Mouse (Mus musculus) stomach, embryonic 14.5 days (tissue): Measurements from ENCODE around the gene Wipf1. TPM values are rescaled to one million over a fixed set of nuclear protein-coding genes. Genes with fewer than 3 reads are reported as not detected.
A peak's percentile ranks its signal among the peaks of the same experiment; 100 is the strongest.

Experiments used
- ATAC-seq: fragments of 200-750 bp; cut with Nextera tagmentation; 2 replicates; pipeline ENCODE4 v1.8.0; 2017; ENCODE audit warnings: low read depth, moderate TSS enrichment; ENCODE audit not compliant: insufficient number of reproducible peaks, insufficient read depth, low FRiP score
- H3K27ac ChIP-seq: fragments of 300-500 bp; sonication (generic); 2 replicates; pipeline ENCODE4 v1.5.1; 2014; ENCODE audit warnings: mild to moderate bottlenecking, low read length, moderate library complexity, mixed read lengths
- H3K27me3 ChIP-seq: fragments of 300-500 bp; sonication (generic); 2 replicates; pipeline ENCODE4 v1.6.1; 2014; ENCODE audit warnings: low read length, control low read depth, mixed read lengths; ENCODE audit not compliant: control insufficient read depth, insufficient read depth
- H3K36me3 ChIP-seq: fragments of 300-500 bp; sonication (generic); 2 replicates; pipeline ENCODE4 v1.6.1; 2014; ENCODE audit warnings: mild to moderate bottlenecking, control low read depth, low read length, moderate library complexity, mixed read lengths; ENCODE audit not compliant: control insufficient read depth, insufficient read depth
- H3K4me1 ChIP-seq: fragments of 300-500 bp; sonication (generic); 2 replicates; pipeline ENCODE4 v1.6.1; 2014; ENCODE audit warnings: low read length, control low read depth, mixed read lengths; ENCODE audit not compliant: control insufficient read depth, insufficient read depth
- H3K4me2 ChIP-seq: fragments of 300-500 bp; sonication (generic); replicated peaks from 2 replicates; pipeline ENCODE4 v1.6.1; 2014; ENCODE audit warnings: low read depth, low read length, control low read depth
- H3K4me3 ChIP-seq: fragments of 300-500 bp; sonication (generic); 2 replicates; pipeline ENCODE4 v1.5.1; 2014; ENCODE audit warnings: low read depth, low read length, control low read depth
- H3K9ac ChIP-seq: fragments of 300-500 bp; sonication (generic); replicated peaks from 2 replicates; pipeline ENCODE4 v1.6.1; 2014; ENCODE audit warnings: low read depth, mild to moderate bottlenecking, control low read depth, low read length, moderate library complexity, mixed read lengths
- H3K9me3 ChIP-seq: fragments of 300-500 bp; sonication (generic); 2 replicates; pipeline ENCODE4 v1.6.1; 2016; ENCODE audit warnings: low read depth, low read length, control low read depth; ENCODE audit not compliant: control insufficient read depth
- WGBS: fragments of 180-500 bp; shearing (Covaris S2); extraction: QIAGEN DNeasy Blood & Tissue Kit; methylation state at CpG from one replicate; pipeline ENCODE4 v1.1.7; 2014; 5-methylcytosine and 5-hydroxymethylcytosine counted together
- polyA plus RNA-seq: library from polyadenylated mRNA; unstranded; fragments of >200 nt; fragmentation: Nextera tagmentation; extraction: Ambion mirVana; gene quantifications from 2 replicates; pipeline ENCODE4 v1.2.1, GENCODE M21; 2014

The Wipf1 gene
- polyA plus RNA-seq, 1 experiment from 2014 or later = 12.0 TPM

- 80% methylated on average over 15 of the region's 15 CpGs for WGBS
- H3K4me3 ChIP-seq = no peak overlapping the region
These were observed 6.7 kb upstream of the Wipf1 start for GRCm38 (mm10) chr2:73536091-73536783.

GRCm38 (mm10) chr2:73534720-73535119 is 5.2 kb upstream of the Wipf1 start:
- Histone ChIP-seq H3K27ac (no peak overlapping the region), H3K4me1 (no peaks in the 10 kb centered on the region), H3K9ac (no peak overlapping the region), H3K27me3 (no peaks in the 10 kb centered on the region), H3K4me2 (no peak overlapping the region), H3K4me3 (no peak overlapping the region), H3K36me3 (no peaks in the 10 kb centered on the region), H3K9me3 (no peaks in the 10 kb centered on the region)
- ATAC-seq = no peak
- 83% methylated on average over 10 of the region's 10 CpGs for WGBS

More at GRCm38 (mm10) chr2:73536091-73536783, 6.7 kb upstream of the Wipf1 start:
- Histone ChIP-seq H3K4me1 (peaks cover 6% of the 10 kb centered on the region; the same call in 1 of the 2 replicates), H3K9me3 (no peaks in the 10 kb centered on the region), H3K9ac (no peak overlapping the region), H3K4me2 (no peak overlapping the region), H3K36me3 (no peaks in the 10 kb centered on the region), H3K27me3 (no peaks in the 10 kb centered on the region), H3K27ac (no peak overlapping the region)
- no peak for ATAC-seq

DNA sequence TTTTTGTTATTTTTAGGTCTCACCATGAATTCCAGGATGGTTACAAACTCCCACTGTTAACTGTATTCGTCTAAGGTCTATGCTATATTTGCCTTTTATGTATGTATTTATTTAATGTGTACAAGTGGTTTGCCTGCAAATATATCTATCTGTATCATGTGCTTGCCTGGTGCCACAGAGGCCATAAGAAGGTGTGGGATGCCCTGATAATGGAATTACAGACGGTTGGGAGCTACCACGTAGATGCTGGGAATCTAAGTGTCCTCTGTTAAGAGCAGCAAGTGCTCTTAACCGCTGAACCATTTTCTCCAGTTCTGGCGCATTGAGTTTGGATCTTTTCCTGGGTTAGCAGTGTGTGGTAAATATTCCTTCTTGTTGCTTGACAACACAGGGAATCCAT is 953 bp upstream of the Wipf1 start:
- no peak overlapping the region for H3K4me2 ChIP-seq
- no peaks in the 10 kb centered on the region for H3K9me3 ChIP-seq
- no peak overlapping the region for H3K4me3 ChIP-seq
- H3K27ac ChIP-seq = no peak overlapping the region
- no peak for ATAC-seq
- WGBS = 74% methylated on average over 5 of the region's 5 CpGs
- H3K27me3 ChIP-seq = no peaks in the 10 kb centered on the region
- H3K9ac ChIP-seq = no peak overlapping the region
- H3K4me1 ChIP-seq = no peaks in the 10 kb centered on the region; the same call in 1 of the 2 replicates
- no peaks in the 10 kb centered on the region for H3K36me3 ChIP-seq

- H3K27ac ChIP-seq = peak overlapping the region; percentile 79
- peak; percentile 35 for ATAC-seq
- WGBS = 2% methylated on average over 59 of the region's 59 CpGs
- no peaks in the 10 kb centered on the region for H3K36me3 ChIP-seq
- no peaks in the 10 kb centered on the region; the same call in 1 of the 2 replicates for H3K4me1 ChIP-seq
- H3K27me3 ChIP-seq = no peaks in the 10 kb centered on the region
- no peaks in the 10 kb centered on the region for H3K9me3 ChIP-seq
- peak overlapping the region; percentile 78 for H3K9ac ChIP-seq
- H3K4me3 ChIP-seq = peak overlapping the region; percentile 89
- H3K4me2 ChIP-seq = peak overlapping the region; percentile 83
These were observed 798 bp downstream of the Wipf1 start for GRCm38 (mm10) chr2:73528516-73529355.

- no peak for ATAC-seq
- Histone ChIP-seq H3K27ac (no peak overlapping the region), H3K4me1 (peaks cover 1% of the 10 kb centered on the region; the same call in 1 of the 2 replicates), H3K9me3 (no peaks in the 10 kb centered on the region), H3K36me3 (no peaks in the 10 kb centered on the region), H3K27me3 (no peaks in the 10 kb centered on the region), H3K9ac (0 out of 2 replicates have a peak overlapping the region, but pooled peaks have one; percentile 29), H3K4me3 (peak overlapping the region; percentile 89; the same call in 1 of the 2 replicates), H3K4me2 (peak overlapping the region; percentile 83)
- WGBS = 70% methylated on average over 11 of the region's 11 CpGs
These were observed 1.6 kb downstream of the Wipf1 start for GRCm38 (mm10) chr2:73527956-73528355.

GRCm38 (mm10) chr2:73526691-73527090 is 2.8 kb downstream of the Wipf1 start:
- Histone ChIP-seq H3K9ac (no peak overlapping the region), H3K27me3 (no peaks in the 10 kb centered on the region), H3K4me2 (no peak overlapping the region), H3K4me1 (peaks cover 12% of the 10 kb centered on the region), H3K9me3 (no peaks in the 10 kb centered on the region), H3K27ac (no peak overlapping the region), H3K36me3 (no peaks in the 10 kb centered on the region), H3K4me3 (no peak overlapping the region)
- 71% methylated on average over 9 of the region's 9 CpGs for WGBS
- ATAC-seq = no peak

DNA sequence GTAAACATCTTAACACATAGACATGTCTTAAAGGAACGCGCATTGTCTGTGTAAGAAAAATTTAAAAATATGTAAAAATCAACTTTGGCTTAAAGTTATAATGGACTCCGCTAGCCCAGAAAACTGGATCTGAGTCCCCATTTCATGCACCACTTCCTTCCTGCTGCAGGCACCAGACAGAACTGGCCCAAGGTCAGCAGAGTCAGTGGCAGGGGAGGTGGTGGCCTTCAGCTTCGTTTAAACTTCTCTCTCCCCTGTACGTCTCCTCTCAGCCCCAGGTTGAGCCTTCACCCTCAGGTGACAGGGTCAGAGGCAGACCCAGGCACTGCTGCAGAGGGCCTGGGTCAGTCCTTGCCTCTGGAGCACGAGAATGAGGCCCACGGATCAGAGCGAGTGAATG is 6.6 kb downstream of the Wipf1 start:
- H3K27me3 ChIP-seq = no peaks in the 10 kb centered on the region
- no peak overlapping the region for H3K27ac ChIP-seq
- H3K4me1 ChIP-seq = peaks cover 13% of the 10 kb centered on the region
- H3K4me2 ChIP-seq = no peak overlapping the region
- 52% methylated on average over 8 of the region's 8 CpGs for WGBS
- no peak overlapping the region for H3K4me3 ChIP-seq
- H3K9me3 ChIP-seq = no peaks in the 10 kb centered on the region
- no peaks in the 10 kb centered on the region for H3K36me3 ChIP-seq
- no peak overlapping the region for H3K9ac ChIP-seq
- ATAC-seq = no peak

GRCm38 (mm10) chr2:73522336-73522735 is 7.2 kb downstream of the Wipf1 start:
- H3K27ac ChIP-seq = no peak overlapping the region
- H3K4me1 ChIP-seq = peaks cover 13% of the 10 kb centered on the region
- H3K4me3 ChIP-seq = no peak overlapping the region
- H3K9ac ChIP-seq = no peak overlapping the region
- H3K4me2 ChIP-seq = no peak overlapping the region
- H3K27me3 ChIP-seq = no peaks in the 10 kb centered on the region
- H3K36me3 ChIP-seq = no peaks in the 10 kb centered on the region
- WGBS = 61% methylated on average over 6 of the region's 6 CpGs
- ATAC-seq = peak; percentile 46; the same call in 1 of the 2 replicates
- H3K9me3 ChIP-seq = no peaks in the 10 kb centered on the region
